Mouse (Mus musculus) fibroblast of lung, adult 2 months (primary cell): ENCODE results near the gene Bbs9.
A peak's percentile ranks its signal among the peaks of the same experiment; 100 is the strongest.

Experiments
- DNase-seq: peaks from one replicate; pipeline ENCODE4 v3.0.0-alpha.2; 2011; ENCODE audit warnings: low read depth

Bbs9 gene

GRCm38 (mm10) chr9:22750779-22751545 lies 275.4 kb downstream of the Bbs9 start:
- DNase-seq: no peak

DNA sequence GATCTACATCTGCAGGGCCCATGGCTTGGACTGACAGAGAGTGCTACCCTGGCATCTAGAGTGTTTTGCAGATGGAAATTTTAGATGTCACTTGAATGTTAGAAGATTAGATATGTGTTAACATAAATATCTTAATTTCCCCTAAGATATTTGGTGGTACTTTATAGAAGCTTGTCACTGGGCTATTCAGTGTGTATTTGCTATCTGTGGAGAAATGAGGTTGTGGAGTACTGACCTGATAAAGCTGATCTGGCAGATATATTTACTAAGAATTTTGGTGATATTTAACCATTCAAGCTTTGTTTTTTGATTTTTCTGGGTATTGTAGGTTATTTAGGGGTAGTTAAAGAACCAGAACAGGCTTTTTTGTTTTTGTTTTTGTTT lies 276.0 kb downstream of the Bbs9 start:
- DNase-seq: no peak

GRCm38 (mm10) chr9:22754081-22754672 lies 278.7 kb downstream of the Bbs9 start:
- DNase-seq: no peak

DNA sequence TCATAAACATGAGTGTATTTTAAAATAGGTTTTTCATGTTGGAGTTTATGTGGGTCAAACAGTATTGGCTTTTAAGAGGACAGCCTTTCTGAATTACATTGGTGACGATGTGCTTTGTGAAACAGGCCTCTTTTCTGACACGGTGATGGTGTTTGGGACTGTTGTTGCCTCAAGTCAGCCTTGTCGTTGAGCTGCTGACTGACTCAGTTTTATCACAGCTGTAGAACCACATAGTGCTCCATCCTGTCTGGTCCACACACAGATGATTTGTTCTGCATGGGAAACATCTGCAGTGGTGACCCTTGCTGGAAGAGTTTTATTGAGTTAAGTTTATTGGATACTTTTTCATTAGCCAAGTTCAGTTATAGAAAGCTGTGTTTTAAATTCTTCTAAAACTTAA lies 283.0 kb downstream of the Bbs9 start:
- DNase-seq: no peak

GRCm38 (mm10) chr9:22759241-22759640 lies 283.7 kb downstream of the Bbs9 start:
- no peak for DNase-seq

GRCm38 (mm10) chr9:22760376-22760775 lies 284.9 kb downstream of the Bbs9 start:
- DNase-seq: no peak

GRCm38 (mm10) chr9:22761487-22761886 lies 286.0 kb downstream of the Bbs9 start:
- no peak for DNase-seq

- DNase-seq: no peak
Measured at GRCm38 (mm10) chr9:22765618-22766220, 290.2 kb downstream of the Bbs9 start.

DNA sequence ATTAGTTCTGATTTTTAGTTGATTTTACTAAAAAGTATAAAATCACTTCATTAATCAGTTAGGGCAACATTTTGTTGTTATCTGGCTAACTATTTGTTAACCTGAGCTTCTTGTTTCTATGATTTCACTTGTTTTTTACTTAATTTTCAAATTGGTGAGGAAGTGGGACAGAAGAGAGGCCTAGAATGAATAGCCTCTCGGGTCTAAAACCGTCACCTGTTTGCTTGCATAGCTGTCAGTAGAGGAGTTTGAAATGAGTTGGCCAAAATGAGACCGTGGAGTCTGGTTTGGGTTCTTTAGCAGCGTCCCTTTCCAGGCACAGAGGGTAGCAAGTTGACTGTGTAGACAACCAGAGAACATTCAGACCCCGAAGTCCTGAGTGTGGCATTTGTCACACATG lies 291.6 kb downstream of the Bbs9 start:
- no peak for DNase-seq

DNA sequence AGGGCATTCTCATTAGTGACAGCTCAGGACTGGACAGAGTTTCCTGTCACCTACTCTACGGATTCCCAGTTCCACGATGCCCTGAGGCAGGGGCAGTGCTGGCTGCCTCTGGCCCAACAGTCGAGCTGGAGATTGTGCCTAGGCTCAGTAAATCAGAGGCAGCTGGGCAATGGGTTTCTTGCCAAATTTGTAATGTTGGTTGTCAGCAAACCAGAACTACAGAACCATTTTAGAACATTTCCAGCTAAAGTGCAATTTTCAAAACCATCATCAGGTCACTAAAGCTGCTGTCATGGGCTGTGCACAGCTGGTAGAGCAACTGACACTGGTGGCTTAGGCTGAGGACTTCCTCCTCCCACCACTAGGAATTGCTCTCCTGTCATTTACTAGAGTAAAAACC lies 292.3 kb downstream of the Bbs9 start:
- no peak for DNase-seq

DNA sequence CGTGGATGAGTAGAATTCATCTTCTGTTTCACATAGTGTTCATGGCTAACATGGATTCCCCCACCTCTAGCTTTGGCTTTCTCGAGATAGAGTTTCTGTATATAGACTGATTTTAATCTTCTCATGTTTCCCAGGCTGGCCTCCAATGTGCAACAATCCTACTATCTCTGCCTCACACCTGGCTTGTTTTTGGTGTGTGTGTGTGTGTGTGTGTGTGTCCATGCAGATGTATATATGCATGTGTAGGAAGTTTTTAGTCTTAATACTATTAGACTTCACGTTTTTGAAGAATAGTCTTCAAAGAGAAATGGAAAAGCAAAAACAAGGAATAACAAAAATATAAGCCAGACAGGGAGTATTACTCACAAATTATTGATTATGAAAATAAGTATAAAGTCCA lies 296.3 kb downstream of the Bbs9 start:
- no peak for DNase-seq

GRCm38 (mm10) chr9:22776246-22776961 lies 300.9 kb downstream of the Bbs9 start:
- no peak for DNase-seq

DNA sequence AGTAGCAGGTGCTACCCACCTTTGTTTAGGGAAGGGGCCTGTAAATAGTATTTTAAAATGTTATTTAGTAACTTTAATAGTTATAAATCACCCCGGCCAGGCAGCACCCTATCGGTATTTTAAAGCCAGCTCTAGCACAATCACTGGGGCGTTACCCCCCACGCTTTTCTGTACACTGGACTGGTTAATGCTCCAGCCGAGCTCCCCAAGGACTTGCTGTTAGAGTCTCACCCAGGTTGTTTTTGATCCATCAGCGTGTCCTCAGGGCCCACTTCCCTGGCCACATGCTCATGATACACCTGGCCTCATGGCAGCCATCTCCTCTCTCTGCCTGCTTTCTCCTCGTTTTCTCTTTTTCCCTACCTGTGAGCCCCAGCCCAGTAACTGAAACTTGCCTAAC lies 301.9 kb downstream of the Bbs9 start:
- no peak for DNase-seq

DNA sequence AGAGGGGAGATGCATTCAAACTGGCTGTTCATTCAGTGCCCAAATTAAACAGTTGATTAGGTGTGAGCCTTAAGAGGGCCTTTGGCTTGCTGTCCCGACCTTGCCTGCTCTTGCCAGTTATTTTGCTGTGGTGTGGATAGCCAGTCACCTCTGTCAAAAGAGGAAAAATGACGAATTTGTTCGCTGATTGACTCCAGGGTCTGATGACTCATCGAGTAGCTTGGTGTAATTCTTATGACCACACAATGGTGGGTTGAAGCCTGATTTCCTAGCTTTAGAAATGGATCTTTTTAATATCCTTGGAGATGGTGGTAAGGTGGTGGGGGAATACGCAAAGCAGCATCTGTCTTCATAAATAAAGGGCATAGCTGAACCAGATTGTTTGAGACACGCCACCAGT lies 304.1 kb downstream of the Bbs9 start:
- DNase-seq: no peak

GRCm38 (mm10) chr9:22786006-22786405 lies 310.5 kb downstream of the Bbs9 start:
- no peak for DNase-seq

DNA sequence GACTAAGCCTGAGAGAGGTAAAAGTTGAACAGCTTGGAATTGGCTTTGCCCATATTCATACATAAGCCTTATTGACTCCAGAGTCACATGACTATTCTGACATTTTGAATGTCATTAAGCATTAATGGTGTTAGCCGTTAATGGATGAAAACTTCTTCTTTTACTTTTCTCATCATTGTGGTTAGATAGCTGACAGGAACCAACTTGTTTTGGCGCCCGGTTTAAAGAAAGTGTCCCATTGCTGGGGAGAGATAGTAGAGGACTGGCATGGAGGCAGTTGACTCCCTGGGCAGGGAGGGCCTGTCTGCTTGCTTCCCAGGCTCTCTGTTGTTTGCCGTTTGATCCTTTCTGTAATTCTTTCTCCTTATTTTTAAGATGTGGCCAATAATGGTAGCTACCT lies 312.9 kb downstream of the Bbs9 start:
- DNase-seq: no peak

- DNase-seq: no peak
Measured at GRCm38 (mm10) chr9:22788850-22789249, 313.3 kb downstream of the Bbs9 start.

DNA sequence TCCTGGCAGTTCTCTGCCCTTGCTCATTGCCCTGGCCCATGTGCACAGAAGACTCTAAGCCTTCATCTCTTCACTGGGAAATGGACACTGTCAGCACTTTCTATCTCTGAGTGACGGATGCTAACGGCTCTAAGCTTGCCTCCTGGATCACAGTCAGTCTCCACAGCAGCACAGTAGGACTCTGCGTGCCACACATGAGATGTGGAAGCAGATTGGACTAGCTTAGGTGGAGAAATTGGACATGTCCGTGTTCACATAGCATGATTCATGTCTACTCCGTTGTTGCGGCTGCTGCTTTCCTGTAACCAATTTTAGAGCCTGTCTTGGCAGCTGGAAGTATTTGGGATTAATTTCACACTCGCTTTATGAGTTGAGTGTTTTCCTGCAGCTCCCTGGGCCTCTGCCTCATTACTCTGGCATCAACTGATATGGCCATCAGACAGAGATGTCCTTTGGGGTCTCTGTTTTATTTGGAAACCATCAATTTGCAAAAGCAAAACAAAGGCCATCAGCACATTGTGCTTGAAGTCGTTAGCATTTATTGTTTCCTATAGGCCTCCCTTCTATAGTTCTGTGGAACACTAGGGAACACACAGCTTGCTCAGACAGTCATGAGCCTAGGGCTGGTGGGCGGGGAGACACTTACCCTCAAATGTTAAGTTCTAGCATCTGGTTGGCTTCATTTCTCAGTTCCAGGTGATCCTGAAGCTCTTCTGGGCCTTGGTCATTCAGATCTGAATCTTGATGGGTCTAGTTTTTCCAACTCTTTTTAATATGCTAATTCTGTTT lies 314.1 kb downstream of the Bbs9 start:
- DNase-seq: peak; percentile 62

GRCm38 (mm10) chr9:22791208-22791607 lies 315.7 kb downstream of the Bbs9 start:
- DNase-seq: no peak

DNA sequence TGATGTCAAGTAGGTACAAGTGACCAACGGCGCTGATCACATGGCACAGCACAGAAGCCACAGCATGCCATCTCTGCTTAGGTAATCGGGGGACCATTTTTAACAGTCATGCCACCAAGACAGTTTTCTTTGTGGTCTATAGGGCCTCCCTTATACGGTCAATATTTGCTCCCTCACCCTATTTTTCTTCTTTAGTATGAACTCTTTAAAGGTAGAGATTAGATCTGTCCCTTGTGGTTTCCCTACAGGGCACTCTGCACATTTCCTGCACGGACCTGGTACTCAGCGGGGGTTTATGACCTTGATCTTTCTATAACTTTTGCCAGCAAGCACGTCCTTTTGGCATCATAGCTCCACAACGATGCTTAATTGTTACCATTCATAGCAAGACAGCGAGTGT lies 316.2 kb downstream of the Bbs9 start:
- DNase-seq: no peak

- DNase-seq: no peak
Measured at GRCm38 (mm10) chr9:22793698-22794097, 318.2 kb downstream of the Bbs9 start.

- DNase-seq: no peak
Measured at GRCm38 (mm10) chr9:22800675-22801074, 325.2 kb downstream of the Bbs9 start.
